Mouse (Mus musculus): ENCODE data around the gene Pfn1. TPM values are rescaled to one million over a fixed set of nuclear protein-coding genes. Genes with fewer than 3 reads are reported as not detected.

Pfn1 gene
- polyA plus RNA-seq, 1 experiment from 2014 or later: 2,326 TPM

DNA sequence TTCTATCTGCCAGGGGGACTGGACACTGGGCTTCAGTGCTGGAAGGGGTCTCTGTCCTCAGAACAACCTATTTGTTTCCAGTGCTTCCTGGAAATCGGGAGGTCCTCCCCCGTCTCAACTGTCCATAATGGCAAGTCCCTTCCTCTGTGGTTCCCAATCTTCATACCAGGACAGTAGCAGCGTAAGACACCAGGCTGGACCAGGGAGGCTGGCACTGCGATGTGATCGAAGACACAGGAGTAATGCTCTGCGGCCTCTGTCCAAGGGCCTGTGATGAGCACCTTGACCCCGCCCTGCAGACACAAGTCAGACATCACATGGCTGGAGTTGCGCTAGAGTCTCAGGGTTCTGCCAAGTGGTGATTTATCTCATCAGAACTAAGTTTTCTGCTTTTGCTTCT lies 24.9 kb upstream of the Pfn1 start:
- H3K36me3 ChIP-seq (ENCODE audit: control insufficient read depth, insufficient read depth, low read length): peaks cover 8% of the 10 kb centered on the region; the same call in 1 of the 2 replicates
- no peak for ATAC-seq

DNA sequence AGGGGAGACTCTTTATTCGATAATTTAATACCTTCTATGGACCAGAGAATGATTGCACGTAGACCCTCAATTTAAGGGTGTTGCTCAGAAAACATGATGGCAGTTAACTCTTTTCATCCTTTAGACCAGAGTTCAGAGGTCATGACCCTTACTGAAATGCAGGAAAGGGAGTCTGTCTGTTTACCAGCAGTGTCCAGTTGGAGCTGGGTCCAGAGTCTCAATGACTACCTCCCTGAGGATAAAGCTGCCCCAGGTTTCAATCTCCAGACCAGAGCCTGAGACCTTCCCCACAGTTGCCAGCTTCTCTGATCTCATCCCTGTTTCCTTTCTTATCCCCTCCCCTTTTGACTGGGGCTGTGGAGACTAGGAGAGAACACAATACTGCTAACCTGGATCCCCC lies 24.1 kb upstream of the Pfn1 start:
- Histone ChIP-seq H3K4me1 (ENCODE audit: control insufficient read depth, insufficient read depth, low read length) (peaks cover 5% of the 10 kb centered on the region), H3K4me3 (ENCODE audit: low read length) (no peak overlapping the region), H3K9ac (ENCODE audit: low read depth, low read length) (no peak overlapping the region), H3K9me3 (ENCODE audit: control insufficient read depth, low read length) (no peaks in the 10 kb centered on the region), H3K27ac (ENCODE audit: low read length) (no peak overlapping the region), H3K36me3 (ENCODE audit: control insufficient read depth, insufficient read depth, low read length) (peaks cover 11% of the 10 kb centered on the region), H3K4me2 (ENCODE audit: low read depth, low read length) (no peak overlapping the region), H3K27me3 (replicated peaks; ENCODE audit: control insufficient read depth, insufficient read depth, low read length) (no peaks in the 10 kb centered on the region)
- 77% methylated on average over 2 of the region's 2 CpGs for WGBS
- no peak for ATAC-seq

More for the DNA sequence above, 24.9 kb upstream of the Pfn1 start:
- no peak overlapping the region for H3K4me3 ChIP-seq (ENCODE audit: low read length)
- H3K27me3 ChIP-seq (replicated peaks; ENCODE audit: control insufficient read depth, insufficient read depth, low read length): no peaks in the 10 kb centered on the region
- H3K4me1 ChIP-seq (ENCODE audit: control insufficient read depth, insufficient read depth, low read length): peaks cover 5% of the 10 kb centered on the region
- WGBS: 95% methylated on average over 8 of the region's 8 CpGs
- no peak overlapping the region for H3K27ac ChIP-seq (ENCODE audit: low read length)
- no peaks in the 10 kb centered on the region for H3K9me3 ChIP-seq (ENCODE audit: control insufficient read depth, low read length)
- no peak overlapping the region for H3K9ac ChIP-seq (ENCODE audit: low read depth, low read length)
- no peak overlapping the region for H3K4me2 ChIP-seq (ENCODE audit: low read depth, low read length)

DNA sequence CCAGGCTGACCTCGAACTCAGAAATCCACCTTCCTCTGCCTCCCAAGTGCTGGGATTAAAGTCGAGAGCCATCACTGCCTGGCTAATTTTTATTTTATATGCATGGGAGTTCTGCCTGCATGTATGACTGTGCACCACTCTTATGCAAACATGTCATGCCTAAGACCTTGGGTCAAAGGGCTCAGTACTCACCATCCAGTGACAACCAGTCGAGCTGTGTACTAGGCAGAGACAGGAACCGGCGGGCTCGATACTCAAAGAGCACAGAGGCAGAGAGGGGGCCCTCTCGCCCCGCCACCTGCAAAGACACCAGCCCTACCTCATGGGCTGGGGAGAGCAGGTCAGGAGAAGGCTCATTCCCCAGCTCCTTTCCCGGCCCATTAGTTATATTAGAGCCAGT lies 23.6 kb upstream of the Pfn1 start:
- no peak for ATAC-seq
- Histone ChIP-seq H3K27ac (ENCODE audit: low read length) (no peak overlapping the region), H3K4me2 (ENCODE audit: low read depth, low read length) (no peak overlapping the region), H3K27me3 (replicated peaks; ENCODE audit: control insufficient read depth, insufficient read depth, low read length) (no peaks in the 10 kb centered on the region), H3K4me3 (ENCODE audit: low read length) (no peak overlapping the region), H3K9me3 (ENCODE audit: control insufficient read depth, low read length) (no peaks in the 10 kb centered on the region), H3K9ac (ENCODE audit: low read depth, low read length) (no peak overlapping the region), H3K4me1 (ENCODE audit: control insufficient read depth, insufficient read depth, low read length) (peaks cover 5% of the 10 kb centered on the region), H3K36me3 (ENCODE audit: control insufficient read depth, insufficient read depth, low read length) (peaks cover 9% of the 10 kb centered on the region)
- WGBS: 76% methylated on average over 9 of the region's 9 CpGs

DNA sequence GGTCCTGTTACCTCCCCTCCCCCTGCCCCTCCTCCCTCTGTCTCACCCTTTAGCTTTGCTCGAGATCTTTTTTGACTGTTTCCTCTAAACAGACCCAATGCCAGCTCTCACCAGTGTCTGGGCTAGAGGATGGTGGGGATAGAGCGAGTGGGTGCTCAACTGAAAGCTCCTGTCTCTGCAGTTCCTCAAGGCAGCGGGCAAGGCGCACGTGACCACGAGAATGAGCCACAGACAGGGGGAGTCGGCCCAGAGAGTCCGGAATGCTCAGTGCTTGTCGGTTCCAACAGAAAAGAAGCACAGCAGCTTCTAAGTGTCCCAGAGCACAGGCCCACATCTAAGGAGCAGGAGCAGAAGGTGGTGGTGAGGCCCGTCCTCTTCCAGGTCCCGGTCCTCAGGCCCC lies 20.1 kb upstream of the Pfn1 start:
- ATAC-seq: no peak
- Histone ChIP-seq H3K36me3 (ENCODE audit: control insufficient read depth, insufficient read depth, low read length) (peaks cover 8% of the 10 kb centered on the region), H3K9ac (ENCODE audit: low read depth, low read length) (no peak overlapping the region), H3K4me2 (ENCODE audit: low read depth, low read length) (no peak overlapping the region), H3K27ac (ENCODE audit: low read length) (no peak overlapping the region), H3K9me3 (ENCODE audit: control insufficient read depth, low read length) (no peaks in the 10 kb centered on the region), H3K4me1 (ENCODE audit: control insufficient read depth, insufficient read depth, low read length) (peaks cover 11% of the 10 kb centered on the region), H3K27me3 (replicated peaks; ENCODE audit: control insufficient read depth, insufficient read depth, low read length) (no peaks in the 10 kb centered on the region), H3K4me3 (ENCODE audit: low read length) (no peak overlapping the region)
- WGBS: 68% methylated on average over 11 of the region's 11 CpGs

DNA sequence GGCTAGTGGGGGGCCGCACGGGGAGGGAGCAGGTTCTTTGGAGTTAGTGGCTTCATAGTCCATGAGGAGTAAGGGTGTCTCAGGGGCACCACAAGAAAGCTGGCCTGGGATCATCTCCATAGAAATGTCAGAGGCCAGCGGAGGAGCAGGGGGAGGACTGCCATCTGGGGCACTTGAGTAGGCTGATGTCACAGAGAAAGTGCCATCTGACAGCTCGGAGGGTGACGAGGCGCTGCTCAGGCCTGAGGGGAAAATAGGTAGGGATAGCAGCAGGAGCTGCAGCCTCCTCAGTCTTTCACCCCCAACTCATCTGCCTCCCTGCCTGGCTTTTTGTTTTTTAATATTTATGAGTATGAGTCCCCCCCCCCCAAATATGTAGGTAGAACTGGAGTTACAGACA lies 19.6 kb upstream of the Pfn1 start:
- Histone ChIP-seq H3K9ac (ENCODE audit: low read depth, low read length) (no peak overlapping the region), H3K4me1 (ENCODE audit: control insufficient read depth, insufficient read depth, low read length) (peaks cover 11% of the 10 kb centered on the region), H3K9me3 (ENCODE audit: control insufficient read depth, low read length) (no peaks in the 10 kb centered on the region), H3K4me2 (ENCODE audit: low read depth, low read length) (no peak overlapping the region), H3K4me3 (ENCODE audit: low read length) (no peak overlapping the region), H3K27ac (ENCODE audit: low read length) (no peak overlapping the region), H3K36me3 (ENCODE audit: control insufficient read depth, insufficient read depth, low read length) (peaks cover 8% of the 10 kb centered on the region), H3K27me3 (replicated peaks; ENCODE audit: control insufficient read depth, insufficient read depth, low read length) (no peaks in the 10 kb centered on the region)
- 81% methylated on average over 6 of the region's 6 CpGs for WGBS
- ATAC-seq: no peak

DNA sequence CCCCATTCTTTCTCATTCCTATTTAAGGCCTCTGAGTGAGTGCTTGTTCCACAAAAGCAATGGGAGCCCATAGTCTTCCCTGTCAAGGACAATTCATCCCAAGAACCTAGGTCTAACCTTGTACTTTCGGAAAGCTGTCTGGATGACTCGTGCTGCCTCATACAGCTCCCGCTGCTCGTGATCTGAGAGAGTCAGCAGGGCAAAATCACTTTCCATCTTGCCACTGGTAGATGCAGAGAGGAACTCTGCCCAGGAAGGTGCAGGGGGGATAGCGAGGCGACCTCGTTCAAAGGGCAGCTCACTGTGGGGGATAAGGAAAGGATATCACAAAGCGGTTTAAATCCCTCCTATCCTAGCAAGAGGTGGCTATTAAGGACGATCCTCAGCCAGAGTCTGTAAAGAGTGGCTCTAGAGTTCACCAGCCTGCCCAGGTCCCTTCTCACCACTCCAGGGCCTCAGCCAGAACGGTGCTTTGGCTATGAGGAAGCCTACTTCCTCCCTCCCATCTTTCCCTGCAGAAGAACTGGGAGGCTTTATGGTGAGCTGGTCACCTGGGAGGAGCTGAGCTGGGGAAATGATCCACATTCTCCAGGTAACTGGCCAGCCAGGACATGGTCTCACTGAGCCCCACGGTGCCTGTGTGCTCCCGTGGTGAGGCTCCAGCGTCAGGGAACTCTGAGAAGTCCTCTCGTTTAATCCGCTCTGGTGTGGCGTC lies 17.0 kb upstream of the Pfn1 start:
- Histone ChIP-seq H3K4me3 (ENCODE audit: low read length) (no peak overlapping the region), H3K9me3 (ENCODE audit: control insufficient read depth, low read length) (no peaks in the 10 kb centered on the region), H3K9ac (ENCODE audit: low read depth, low read length) (no peak overlapping the region; the same call in 1 of the 2 replicates), H3K4me2 (ENCODE audit: low read depth, low read length) (no peak overlapping the region), H3K4me1 (ENCODE audit: control insufficient read depth, insufficient read depth, low read length) (peaks cover 13% of the 10 kb centered on the region), H3K36me3 (ENCODE audit: control insufficient read depth, insufficient read depth, low read length) (peaks cover 8% of the 10 kb centered on the region), H3K27ac (ENCODE audit: low read length) (no peak overlapping the region), H3K27me3 (replicated peaks; ENCODE audit: control insufficient read depth, insufficient read depth, low read length) (no peaks in the 10 kb centered on the region)
- no peak for ATAC-seq
- 80% methylated on average over 16 of the region's 16 CpGs for WGBS

DNA sequence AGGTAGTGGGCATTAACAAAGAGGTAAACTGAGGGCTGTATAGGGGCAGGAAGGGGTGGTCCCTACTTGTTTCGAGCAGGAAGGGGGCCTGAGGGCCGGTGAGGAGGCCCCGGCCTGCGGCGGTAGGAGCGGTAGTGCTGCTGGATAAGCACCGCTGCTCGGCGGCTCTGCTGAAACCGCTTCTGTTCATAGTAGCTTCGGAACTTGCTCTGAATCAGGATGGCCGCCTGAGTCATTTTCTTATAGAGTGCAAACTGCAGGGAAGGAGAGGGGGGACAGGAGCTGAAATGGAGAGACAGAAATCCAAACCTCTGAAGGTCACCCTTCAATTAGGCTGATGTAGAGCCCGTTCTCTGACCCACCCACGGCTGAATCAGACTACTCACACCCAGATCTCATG lies 16.0 kb upstream of the Pfn1 start:
- H3K27me3 ChIP-seq (replicated peaks; ENCODE audit: control insufficient read depth, insufficient read depth, low read length): no peaks in the 10 kb centered on the region

DNA sequence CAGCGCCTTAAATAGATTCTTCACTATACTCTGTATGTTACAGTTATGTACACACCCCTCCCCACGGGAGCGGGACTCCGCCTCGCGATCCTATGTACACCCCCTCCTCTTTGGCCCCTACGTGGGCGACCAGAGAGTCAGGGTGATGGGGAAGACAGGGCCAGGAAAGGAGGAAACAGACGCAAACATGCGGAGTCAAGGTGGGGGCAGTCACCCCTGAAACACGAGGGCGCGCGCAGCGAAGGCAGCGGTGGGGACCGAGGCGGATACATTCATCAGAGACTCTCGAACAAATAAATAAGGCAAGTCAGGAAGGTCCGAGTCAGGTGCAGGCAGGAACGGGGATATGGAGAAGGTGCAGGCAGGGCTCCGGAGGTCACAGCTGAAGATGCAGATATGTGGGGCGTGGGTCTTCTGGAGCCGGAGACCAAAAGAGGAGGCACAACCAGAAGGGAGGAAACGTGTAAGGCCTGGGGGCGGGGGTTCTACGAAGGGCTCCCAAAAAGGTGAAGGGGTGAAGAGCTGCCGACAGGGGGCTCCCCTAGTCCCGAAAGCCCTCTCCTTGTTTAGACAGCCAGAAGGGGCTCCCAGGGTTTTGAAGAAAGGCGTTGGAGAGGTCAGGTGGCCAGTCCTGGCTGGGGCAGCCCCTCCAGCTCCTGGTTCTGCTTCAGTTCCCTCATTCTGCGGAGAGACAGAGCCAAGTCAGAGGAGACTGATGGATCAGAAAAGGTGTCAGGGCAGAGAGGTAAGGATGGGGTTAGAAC lies 15.3 kb upstream of the Pfn1 start:
- Histone ChIP-seq H3K27ac (ENCODE audit: low read length) (peak overlapping the region; percentile 98), H3K9me3 (ENCODE audit: control insufficient read depth, low read length) (no peaks in the 10 kb centered on the region), H3K4me2 (ENCODE audit: low read depth, low read length) (peak overlapping the region; percentile 87), H3K4me1 (ENCODE audit: control insufficient read depth, insufficient read depth, low read length) (peaks cover 13% of the 10 kb centered on the region), H3K9ac (ENCODE audit: low read depth, low read length) (peak overlapping the region; percentile 86), H3K36me3 (ENCODE audit: control insufficient read depth, insufficient read depth, low read length) (peaks cover 10% of the 10 kb centered on the region), H3K4me3 (ENCODE audit: low read length) (peak overlapping the region; percentile 71), H3K27me3 (replicated peaks; ENCODE audit: control insufficient read depth, insufficient read depth, low read length) (no peaks in the 10 kb centered on the region)
- ATAC-seq: peak; percentile 21
- whole genome bisulfite sequencing: under 1% methylated on average over 31 of the region's 31 CpGs

More for the DNA sequence above, 16.0 kb upstream of the Pfn1 start:
- peaks cover 4% of the 10 kb centered on the region for H3K36me3 ChIP-seq (ENCODE audit: control insufficient read depth, insufficient read depth, low read length)
- H3K9ac ChIP-seq (ENCODE audit: low read depth, low read length): peak overlapping the region; percentile 86
- peak overlapping the region; percentile 87 for H3K4me2 ChIP-seq (ENCODE audit: low read depth, low read length)
- ATAC-seq: no peak
- H3K9me3 ChIP-seq (ENCODE audit: control insufficient read depth, low read length): no peaks in the 10 kb centered on the region
- 47% methylated on average over 14 of the region's 14 CpGs for WGBS
- peak overlapping the region; percentile 98 for H3K27ac ChIP-seq (ENCODE audit: low read length)
- H3K4me1 ChIP-seq (ENCODE audit: control insufficient read depth, insufficient read depth, low read length): peaks cover 13% of the 10 kb centered on the region
- peak overlapping the region; percentile 71 for H3K4me3 ChIP-seq (ENCODE audit: low read length)

DNA sequence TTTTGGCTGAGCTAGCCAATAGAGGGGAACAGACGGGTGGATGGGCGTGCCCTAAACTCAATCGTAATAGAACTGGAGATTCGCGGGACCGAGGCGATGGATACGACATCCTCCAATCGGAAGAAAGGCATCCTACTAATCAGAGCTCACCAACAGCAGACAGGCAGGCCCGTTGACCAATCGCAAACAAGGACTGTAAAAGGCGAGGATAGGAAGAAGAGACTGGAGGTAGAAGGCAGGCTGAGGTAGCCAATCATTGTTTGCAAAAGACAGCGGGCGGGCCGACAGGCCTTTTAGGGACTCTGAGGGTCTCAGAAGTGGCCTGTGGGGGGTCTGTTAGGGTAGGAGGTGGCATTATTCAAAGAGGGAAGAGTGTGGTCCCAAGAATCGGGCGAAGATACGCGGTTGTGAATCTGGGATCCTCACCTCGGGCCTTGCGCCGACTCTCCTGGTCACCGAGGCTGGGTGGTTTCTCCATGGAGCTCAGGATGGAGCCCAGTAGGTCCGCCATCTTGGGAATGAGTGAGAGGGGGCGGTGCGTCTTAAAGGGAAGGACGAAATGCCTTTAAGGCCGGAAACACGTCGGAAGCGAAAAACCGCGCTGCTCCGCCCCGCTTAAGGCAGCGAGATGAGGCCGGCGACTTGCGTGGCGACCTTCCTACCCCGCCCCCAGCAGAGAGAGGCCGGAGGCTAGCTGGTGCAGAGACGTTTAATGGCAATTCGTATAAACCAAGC lies 14.5 kb upstream of the Pfn1 start, which contains the start of gene Spag7:
Gene Spag7, minus strand, starts transcription at position 646 of the 735 bp plus-strand sequence.
- Histone ChIP-seq H3K4me1 (ENCODE audit: control insufficient read depth, insufficient read depth, low read length) (peaks cover 13% of the 10 kb centered on the region), H3K9ac (ENCODE audit: low read depth, low read length) (peak within 1 kb of the TSS; percentile 86), H3K27ac (ENCODE audit: low read length) (peak within 1 kb of the TSS; percentile 98), H3K27me3 (replicated peaks; ENCODE audit: control insufficient read depth, insufficient read depth, low read length) (no peaks in the 10 kb centered on the region), H3K9me3 (ENCODE audit: control insufficient read depth, low read length) (no peaks in the 10 kb centered on the region), H3K4me3 (ENCODE audit: low read length) (peak within 1 kb of the TSS; percentile 71), H3K4me2 (ENCODE audit: low read depth, low read length) (peak within 1 kb of the TSS; percentile 87), H3K36me3 (ENCODE audit: control insufficient read depth, insufficient read depth, low read length) (peaks cover 12% of the 10 kb centered on the region)
- ATAC-seq: peak; percentile 97
- WGBS: under 1% methylated on average over 44 of the region's 44 CpGs
